Mouse (Mus musculus) layer of hippocampus, adult 18-20 months (tissue): ENCODE measurements around the gene Eif2d. TPM values are rescaled to one million over a fixed set of nuclear protein-coding genes. Genes with fewer than 3 reads are reported as not detected.
A peak's percentile ranks its signal among the peaks of the same experiment; 100 is the strongest.

Experiments used
- DNase-seq, 2 experiments: peaks; one replicate each; pipeline ENCODE4 v3.0.0; 2022; ENCODE audit warnings: low spot score in 2 of 2
- total RNA-seq, 2 experiments: library from RNA; stranded (reverse); gene quantifications; 2 replicates each; pipeline ENCODE4 v1.2.3; 2021

Gene Eif2d
- total RNA-seq, 2 experiments from 2014 or later, result 37.0 to 38.3 TPM

DNA sequence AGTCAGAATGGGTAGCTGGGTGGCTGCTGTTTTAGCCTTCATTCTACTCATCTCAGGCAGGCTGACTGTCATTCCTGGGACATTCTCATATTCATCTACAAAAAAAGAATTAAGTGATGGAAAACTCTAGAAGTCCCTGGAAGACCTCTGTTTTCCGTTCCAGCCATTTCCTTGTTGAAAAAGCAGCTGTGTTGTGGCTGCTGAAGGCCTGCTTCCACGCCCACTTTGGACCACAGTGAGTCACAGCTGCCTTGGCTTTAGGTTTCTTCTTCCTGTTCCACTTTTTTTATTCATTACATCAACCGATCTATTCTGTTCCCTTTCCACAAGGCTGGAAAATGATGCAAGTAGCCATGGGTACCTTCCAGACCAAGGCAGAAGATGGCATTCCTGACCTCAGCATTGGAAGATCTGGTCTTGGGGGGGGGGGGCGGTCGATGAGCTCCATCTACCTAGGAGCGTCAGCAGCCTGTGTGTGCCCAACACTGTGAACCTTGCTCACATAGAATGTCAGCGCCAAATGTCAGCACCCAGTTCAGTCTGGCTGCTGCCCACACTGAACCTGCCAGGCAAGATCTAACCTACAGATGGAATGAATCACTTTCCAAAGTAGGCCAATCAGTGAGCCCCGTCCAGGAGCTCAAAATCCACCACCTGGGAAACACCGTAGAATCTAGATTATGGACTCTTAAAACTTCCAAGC lies 31.4 kb downstream of the Eif2d start:
- no peak for DNase-seq

- DNase-seq, result no peak
Observed at GRCm38 (mm10) chr1:131184956-131185660, 32.1 kb downstream of the Eif2d start.

GRCm38 (mm10) chr1:131185821-131186506 lies 33.0 kb downstream of the Eif2d start:
- DNase-seq, result peak in 1 of 2 experiments; percentile 71

- DNase-seq, result no peak
Observed at GRCm38 (mm10) chr1:131186995-131187394, 34.0 kb downstream of the Eif2d start.

GRCm38 (mm10) chr1:131187856-131188255 lies 34.9 kb downstream of the Eif2d start:
- DNase-seq, result no peak

DNA sequence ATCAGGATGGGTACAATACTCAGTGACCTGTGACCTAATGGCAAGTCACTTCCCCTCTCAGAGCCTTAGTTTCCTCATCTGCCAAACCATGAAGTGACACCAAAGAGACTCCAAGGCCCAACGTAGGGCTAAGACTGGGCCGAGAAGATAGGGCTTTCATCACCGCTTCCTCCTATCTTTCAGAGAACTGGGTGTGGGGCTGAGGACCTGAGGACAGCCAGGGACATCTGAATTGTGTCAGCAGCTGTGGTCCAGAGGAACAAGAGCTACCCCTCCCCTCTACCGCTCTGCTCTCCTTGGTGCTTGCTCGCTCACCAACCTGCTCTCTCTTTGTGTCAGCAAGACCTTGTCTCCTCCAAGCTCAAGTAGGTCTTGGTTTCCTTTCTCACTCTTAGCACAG lies 35.7 kb downstream of the Eif2d start:
- DNase-seq, result no peak

GRCm38 (mm10) chr1:131193746-131194145 lies 40.8 kb downstream of the Eif2d start:
- no peak for DNase-seq

DNA sequence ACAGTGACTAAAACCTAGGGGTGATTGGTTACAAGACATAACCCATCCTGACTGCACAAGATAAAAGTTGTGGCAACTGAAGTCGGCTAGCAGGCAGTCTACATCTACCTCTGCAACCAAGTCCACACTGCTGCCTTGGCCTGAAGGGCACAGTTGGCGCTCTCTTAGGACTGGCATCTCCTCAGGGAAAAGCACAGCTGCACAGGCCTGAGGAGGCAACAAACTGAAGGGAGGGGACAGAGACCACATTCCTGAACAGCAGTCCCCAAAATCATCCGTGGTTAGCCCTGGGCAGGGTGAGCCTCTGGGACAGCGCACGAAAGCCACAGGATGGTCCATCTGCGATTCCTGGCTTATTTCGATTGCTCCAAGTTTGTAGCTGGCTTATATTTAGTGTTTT lies 42.7 kb downstream of the Eif2d start:
- DNase-seq, result no peak

- peak in 1 of 2 experiments; percentile 51 for DNase-seq
Observed at GRCm38 (mm10) chr1:131196107-131196506, 43.1 kb downstream of the Eif2d start.

DNA sequence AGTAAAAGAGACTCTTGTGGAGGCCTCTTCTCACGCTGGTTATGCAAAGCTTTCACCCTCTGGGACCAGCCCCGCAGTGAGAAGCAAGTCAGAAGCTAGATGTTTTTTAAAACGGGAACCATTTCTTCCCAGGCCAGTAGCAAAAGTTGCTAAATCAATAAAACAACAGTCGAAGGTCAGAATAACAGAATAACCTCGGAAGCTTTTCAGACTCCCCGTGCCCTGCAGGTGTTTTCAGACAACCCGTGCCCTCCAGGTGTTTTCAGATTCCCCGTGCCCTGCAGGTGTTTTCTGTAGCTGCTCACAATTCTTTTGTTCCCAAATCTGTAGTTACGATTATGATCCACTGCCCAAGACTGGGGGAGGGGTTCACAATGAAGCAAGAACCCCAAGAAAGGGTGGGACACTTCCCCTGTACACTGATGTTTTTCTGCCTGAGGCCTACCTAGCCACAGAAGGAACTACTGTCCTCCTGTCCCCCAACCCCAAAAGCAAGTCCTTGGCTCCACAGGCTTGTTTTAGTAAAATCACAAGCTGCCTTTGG lies 45.5 kb downstream of the Eif2d start:
- no peak for DNase-seq

DNA sequence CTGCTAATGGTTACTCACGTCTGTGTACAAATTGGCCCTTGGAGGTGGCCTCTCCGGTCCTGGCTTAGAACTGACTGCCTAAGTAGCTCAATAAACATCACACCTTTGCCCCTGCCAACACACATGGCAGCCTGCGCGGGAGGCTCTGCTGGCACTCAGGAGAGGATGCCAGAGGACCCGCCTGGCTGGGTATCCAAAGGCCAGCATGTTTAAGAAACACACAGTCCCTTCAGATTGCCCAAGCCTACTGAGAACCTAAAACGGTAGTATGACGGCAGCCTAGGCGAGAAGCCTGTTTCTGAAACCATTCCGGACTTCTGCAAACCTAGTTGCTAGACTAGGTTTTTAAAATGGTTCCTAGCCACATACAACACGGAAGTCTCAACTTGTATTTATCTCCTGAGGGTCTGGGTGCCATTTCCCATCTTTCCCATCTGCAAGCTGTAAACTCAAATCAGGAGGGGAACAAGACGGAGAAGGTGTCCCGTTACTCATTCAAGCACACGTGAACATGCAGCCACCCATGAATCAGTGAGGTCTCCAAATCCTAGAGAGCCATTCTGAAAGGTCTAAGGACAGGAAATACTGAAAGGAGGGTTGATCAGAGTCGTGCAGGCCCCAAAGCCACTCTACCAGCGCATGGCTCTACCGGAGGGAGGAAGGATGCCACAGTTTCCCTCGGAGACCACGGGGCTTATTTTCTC lies 46.3 kb downstream of the Eif2d start:
- no peak for DNase-seq

GRCm38 (mm10) chr1:131199976-131200375 lies 47.0 kb downstream of the Eif2d start:
- DNase-seq, result no peak

DNA sequence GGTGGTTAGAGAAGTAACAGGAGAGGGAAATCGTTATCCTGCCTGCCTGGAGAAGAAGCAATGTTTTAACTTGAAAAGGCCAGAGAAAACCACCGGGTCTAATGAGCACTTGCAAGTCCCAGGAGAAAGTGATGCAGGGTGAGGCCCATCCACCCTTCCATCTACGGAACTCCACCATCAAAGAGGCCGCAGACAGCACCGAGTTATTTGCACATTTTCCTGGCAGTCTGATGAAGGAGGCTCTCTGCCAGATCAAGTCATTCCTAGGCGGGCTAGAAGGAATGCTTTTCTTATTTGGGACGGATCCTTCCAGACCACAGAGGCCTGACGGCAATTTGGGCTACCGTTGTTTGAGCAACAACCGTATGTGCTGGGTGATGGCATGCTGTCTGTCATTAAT lies 47.6 kb downstream of the Eif2d start:
- no peak for DNase-seq

GRCm38 (mm10) chr1:131201391-131201790 lies 48.4 kb downstream of the Eif2d start:
- no peak for DNase-seq

GRCm38 (mm10) chr1:131204461-131204860 lies 51.5 kb downstream of the Eif2d start:
- DNase-seq, result no peak

DNA sequence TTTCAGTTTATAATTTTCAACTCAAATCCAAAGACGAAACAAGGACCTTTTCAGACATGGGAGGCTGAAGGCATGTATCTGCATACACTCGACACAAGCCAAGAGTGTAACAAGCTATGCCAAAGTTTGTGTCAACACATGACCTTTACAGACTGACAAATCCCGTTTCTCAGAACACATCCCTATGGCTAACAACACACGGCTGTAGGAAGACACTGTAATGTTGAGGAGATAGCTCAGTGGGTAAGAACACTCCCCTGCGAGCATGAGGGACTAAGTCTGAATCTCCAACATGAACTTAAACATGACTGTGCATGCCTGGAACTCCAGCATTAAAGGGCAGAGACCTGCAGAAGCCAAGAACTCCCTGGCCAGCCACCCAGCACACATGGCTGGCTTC lies 53.4 kb downstream of the Eif2d start:
- no peak for DNase-seq

DNA sequence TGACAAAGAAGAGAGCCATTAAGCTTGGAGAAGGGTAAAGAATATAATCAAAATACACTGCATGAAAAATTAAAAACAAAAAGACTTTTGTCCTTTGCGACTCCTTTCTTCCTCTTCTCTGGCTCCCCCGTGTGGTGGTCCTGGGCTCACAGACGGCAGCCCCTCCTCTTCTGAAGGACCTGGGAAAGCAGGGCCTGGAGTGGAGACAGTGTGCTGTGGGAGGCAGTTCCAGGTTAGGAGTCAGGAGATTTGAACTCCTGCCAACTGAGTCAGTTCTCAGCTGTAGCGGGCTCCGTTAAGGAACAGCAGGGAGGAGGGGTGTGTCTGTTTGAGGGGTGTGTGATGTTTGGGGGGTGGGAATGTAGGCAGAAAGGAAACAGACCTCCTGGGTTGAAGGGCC lies 54.5 kb downstream of the Eif2d start:
- peak in 1 of 2 experiments; percentile 62 for DNase-seq

DNA sequence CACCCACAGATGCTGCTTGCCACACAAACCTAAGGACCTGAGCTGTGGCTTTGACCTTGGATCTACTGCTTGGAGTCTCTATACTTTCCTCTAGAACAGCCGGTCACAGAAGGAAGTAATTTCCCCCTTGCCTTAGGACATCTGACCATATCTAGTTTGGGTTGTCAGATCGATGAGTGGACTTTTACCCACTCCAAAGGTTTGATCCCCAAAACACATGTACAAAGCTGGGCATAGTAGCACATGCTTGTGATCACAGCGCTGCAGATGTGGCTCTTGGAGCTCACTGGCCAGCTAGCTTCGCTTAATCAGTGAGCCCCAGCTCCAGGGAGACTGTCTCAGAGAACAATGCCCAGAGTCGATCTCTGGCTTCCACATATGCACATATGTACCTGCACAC lies 55.1 kb downstream of the Eif2d start:
- DNase-seq, result no peak

GRCm38 (mm10) chr1:131208800-131209199 lies 55.8 kb downstream of the Eif2d start:
- no peak for DNase-seq

GRCm38 (mm10) chr1:131209971-131210426 lies 57.0 kb downstream of the Eif2d start:
- DNase-seq, result peak in 1 of 2 experiments; percentile 20

- no peak for DNase-seq
Observed at GRCm38 (mm10) chr1:131211655-131212054, 58.7 kb downstream of the Eif2d start.
